Mouse (Mus musculus) adrenal gland, postnatal 4 days (tissue): Measurements from ENCODE around the gene Gm11172. TPM values are rescaled to one million over a fixed set of nuclear protein-coding genes. Genes with fewer than 3 reads are reported as not detected.

Source experiments
- DNase-seq, 2 experiments: peaks; one replicate each; pipeline ENCODE4 v3.0.0; 2021 to 2022; ENCODE audit warnings: low spot score in 2 of 2, mixed read lengths in 2 of 2
- long read RNA-seq, 2 experiments: library from polyadenylated mRNA; stranded (forward); transcript quantifications; one replicate each; pipeline ENCODE4 v2.0.0; 2021
- total RNA-seq, 2 experiments: library from RNA; stranded (reverse); gene quantifications; 2 replicates each; pipeline ENCODE4 v1.2.3; 2021

The Gm11172 gene
- total RNA-seq: not detected
- long read RNA-seq, experiment 1: 0 reads
- long read RNA-seq, experiment 2: 0 reads

GRCm38 (mm10) chr16:10812865-10813371, at the start of gene Gm11172:
Gm11172 (plus strand) TSS chr16:10812915.
- no peak for DNase-seq

- DNase-seq: no peak
Observed at GRCm38 (mm10) chr16:10763540-10764264, 49.0 kb upstream of the Gm11172 start.

GRCm38 (mm10) chr16:10764323-10764722, 48.4 kb upstream of the Gm11172 start:
- DNase-seq: no peak

GRCm38 (mm10) chr16:10767158-10767557, 45.6 kb upstream of the Gm11172 start:
- peak in 1 of 2 experiments; percentile 57 for DNase-seq

- peak in 1 of 2 experiments; percentile 32 for DNase-seq
Observed at GRCm38 (mm10) chr16:10768821-10769220, 43.9 kb upstream of the Gm11172 start.

GRCm38 (mm10) chr16:10769661-10770060, 43.1 kb upstream of the Gm11172 start:
- no peak for DNase-seq

- DNase-seq: no peak
Observed at GRCm38 (mm10) chr16:10770531-10771325, 42.0 kb upstream of the Gm11172 start.

- no peak for DNase-seq
Observed at GRCm38 (mm10) chr16:10771769-10772510, 40.8 kb upstream of the Gm11172 start.

- DNase-seq: no peak
Observed at GRCm38 (mm10) chr16:10773543-10773942, 39.2 kb upstream of the Gm11172 start.

GRCm38 (mm10) chr16:10774726-10775125, 38.0 kb upstream of the Gm11172 start:
- DNase-seq: no peak

- DNase-seq: no peak
Observed at GRCm38 (mm10) chr16:10776322-10776721, 36.4 kb upstream of the Gm11172 start.

- DNase-seq: no peak
Observed at GRCm38 (mm10) chr16:10777579-10778160, 35.0 kb upstream of the Gm11172 start.

- no peak for DNase-seq
Observed at GRCm38 (mm10) chr16:10780631-10781120, 32.0 kb upstream of the Gm11172 start.

GRCm38 (mm10) chr16:10781862-10782371, 30.8 kb upstream of the Gm11172 start:
- no peak for DNase-seq

GRCm38 (mm10) chr16:10782377-10783151, 30.2 kb upstream of the Gm11172 start:
- DNase-seq: no peak

GRCm38 (mm10) chr16:10783152-10783434, 29.6 kb upstream of the Gm11172 start:
- no peak for DNase-seq

- no peak for DNase-seq
Observed at GRCm38 (mm10) chr16:10783451-10783850, 29.3 kb upstream of the Gm11172 start.

GRCm38 (mm10) chr16:10783883-10784792, 28.6 kb upstream of the Gm11172 start:
- no peak for DNase-seq

GRCm38 (mm10) chr16:10784793-10785370, 27.8 kb upstream of the Gm11172 start:
- DNase-seq: peak; percentile 93 to 95
